Mouse (Mus musculus) stomach, postnatal 0 days (tissue): Measurements from ENCODE around the gene Tspan32. TPM values are rescaled to one million over a fixed set of nuclear protein-coding genes. Genes with fewer than 3 reads are reported as not detected.

Experiments used
- ATAC-seq: fragments of 200-750 bp; cut with Nextera tagmentation; 2 replicates; pipeline ENCODE4 v1.8.0; 2017; ENCODE audit not compliant: low FRiP score, low TSS enrichment
- DNase-seq: peaks from one replicate; pipeline ENCODE4 v3.0.0-alpha.2; 2016; ENCODE audit warnings: low spot score
- H3K27ac ChIP-seq: fragments of 300-500 bp; sonication (generic); replicated peaks from 2 replicates; pipeline ENCODE4 v1.5.1; 2014; ENCODE audit warnings: mild to moderate bottlenecking, control low read depth
- H3K27me3 ChIP-seq: fragments of 300-500 bp; sonication (generic); 2 replicates; pipeline ENCODE4 v1.6.1; 2014; ENCODE audit warnings: low read length; ENCODE audit not compliant: control insufficient read depth, insufficient read depth
- H3K36me3 ChIP-seq: fragments of 300-500 bp; sonication (generic); 2 replicates; pipeline ENCODE4 v1.6.1; 2014; ENCODE audit warnings: low read length, mixed read lengths; ENCODE audit not compliant: control insufficient read depth, insufficient read depth
- H3K4me1 ChIP-seq: fragments of 300-500 bp; sonication (generic); replicated peaks from 2 replicates; pipeline ENCODE4 v1.6.1; 2014; ENCODE audit warnings: antibody characterized with exemption; ENCODE audit not compliant: control insufficient read depth, insufficient read depth
- H3K4me2 ChIP-seq: fragments of 300-500 bp; sonication (generic); replicated peaks from 2 replicates; pipeline ENCODE4 v1.6.1; 2014; ENCODE audit warnings: low read depth, mild to moderate bottlenecking, control low read depth, moderate library complexity
- H3K4me3 ChIP-seq: fragments of 300-500 bp; sonication (generic); 2 replicates; pipeline ENCODE4 v1.5.1; 2014; ENCODE audit warnings: low read depth, low read length, control low read depth
- H3K9ac ChIP-seq: fragments of 300-500 bp; sonication (generic); 2 replicates; pipeline ENCODE4 v1.6.1; 2014; ENCODE audit warnings: mild to moderate bottlenecking, low read length, control low read depth, mixed read lengths
- H3K9me3 ChIP-seq: fragments of 300-500 bp; sonication (generic); 2 replicates; pipeline ENCODE4 v1.6.1; 2016; ENCODE audit warnings: low read length; ENCODE audit not compliant: control insufficient read depth
- CTCF ChIP-seq: IDR thresholded peaks from 2 replicates; pipeline ENCODE4 v1.5.1; 2016; ENCODE audit warnings: antibody characterized with exemption, low read depth, mild to moderate bottlenecking, moderate library complexity
- EP300 ChIP-seq: optimal IDR thresholded peaks from 2 replicates; pipeline ENCODE3; 2016; ENCODE audit warnings: antibody characterized with exemption
- WGBS: fragments of 180-500 bp; shearing (Covaris S2); extraction: QIAGEN DNeasy Blood & Tissue Kit; methylation state at CpG from one replicate; pipeline ENCODE4 v1.1.7; 2014; 5-methylcytosine and 5-hydroxymethylcytosine counted together
- polyA plus RNA-seq: library from polyadenylated mRNA; unstranded; fragments of >200 nt; fragmentation: Nextera tagmentation; extraction: Ambion mirVana; gene quantifications from 2 replicates; pipeline ENCODE4 v1.2.1, GENCODE M21; 2015

The Tspan32 gene
- polyA plus RNA-seq, 1 experiment from 2014 or later: 0.61 TPM

GRCm38 (mm10) chr7:143053008-143053899 is 48.4 kb downstream of the Tspan32 start:
- WGBS: under 1% methylated on average over 46 of the region's 46 CpGs
- Histone ChIP-seq H3K36me3 (no peaks in the 10 kb centered on the region; the same call in 1 of the 2 replicates), H3K4me1 (peaks cover 26% of the 10 kb centered on the region), H3K27me3 (no peaks in the 10 kb centered on the region), H3K9ac (peak overlapping the region; percentile 96), H3K27ac (peak overlapping the region; percentile 96), H3K9me3 (no peaks in the 10 kb centered on the region), H3K4me2 (peak overlapping the region; percentile 92), H3K4me3 (peak overlapping the region; percentile 98)
- DNase-seq (peak; percentile 60), ATAC-seq (peak; percentile 60)
- TF ChIP-seq CTCF (peak; percentile 62), EP300 (no peak)

GRCm38 (mm10) chr7:143053961-143054611 is 49.2 kb downstream of the Tspan32 start:
- Histone ChIP-seq H3K4me1 (peaks cover 34% of the 10 kb centered on the region), H3K9me3 (no peaks in the 10 kb centered on the region), H3K9ac (peak overlapping the region; percentile 96), H3K4me3 (peak overlapping the region; percentile 98), H3K4me2 (peak overlapping the region; percentile 92), H3K27me3 (no peaks in the 10 kb centered on the region), H3K27ac (peak overlapping the region; percentile 96), H3K36me3 (no peaks in the 10 kb centered on the region; the same call in 1 of the 2 replicates)
- WGBS: 15% methylated on average over 11 of the region's 11 CpGs
- no peak for TF ChIP-seq EP300
- no peak for TF ChIP-seq CTCF
- ATAC-seq: no peak
- peak; percentile 20 for DNase-seq

- no peak for ATAC-seq
- peak; percentile 12 for DNase-seq
- Histone ChIP-seq H3K27ac (no peak overlapping the region; the same call in 1 of the 2 replicates), H3K4me3 (peak overlapping the region; percentile 98), H3K36me3 (no peaks in the 10 kb centered on the region; the same call in 1 of the 2 replicates), H3K4me2 (peak overlapping the region; percentile 92), H3K9me3 (no peaks in the 10 kb centered on the region), H3K27me3 (no peaks in the 10 kb centered on the region), H3K9ac (peak overlapping the region; percentile 96), H3K4me1 (peaks cover 34% of the 10 kb centered on the region)
- TF ChIP-seq EP300: no peak
- 25% methylated on average over 3 of the region's 3 CpGs for WGBS
These were observed 49.7 kb downstream of the Tspan32 start for GRCm38 (mm10) chr7:143054612-143054965.

GRCm38 (mm10) chr7:143055001-143055400 is 50.2 kb downstream of the Tspan32 start:
- TF ChIP-seq EP300 (no peak), CTCF (no peak)
- no peaks in the 10 kb centered on the region for H3K9me3 ChIP-seq
- peak overlapping the region; percentile 96 for H3K9ac ChIP-seq
- no peaks in the 10 kb centered on the region for H3K27me3 ChIP-seq
- H3K36me3 ChIP-seq: no peaks in the 10 kb centered on the region; the same call in 1 of the 2 replicates
- DNase-seq: no peak
- peak overlapping the region; percentile 98 for H3K4me3 ChIP-seq
- peak overlapping the region; percentile 92 for H3K4me2 ChIP-seq
- WGBS: 54% methylated on average over 3 of the region's 3 CpGs
- H3K27ac ChIP-seq: no peak overlapping the region; the same call in 1 of the 2 replicates
- no peak for ATAC-seq
- H3K4me1 ChIP-seq: peaks cover 34% of the 10 kb centered on the region

GRCm38 (mm10) chr7:143055499-143056186 is 50.8 kb downstream of the Tspan32 start:
- Histone ChIP-seq H3K4me3 (peak overlapping the region; percentile 98), H3K36me3 (no peaks in the 10 kb centered on the region; the same call in 1 of the 2 replicates), H3K27ac (0 out of 2 replicates have a peak overlapping the region, but pooled peaks have one; percentile 8), H3K4me1 (peaks cover 34% of the 10 kb centered on the region), H3K9me3 (no peaks in the 10 kb centered on the region), H3K4me2 (peak overlapping the region; percentile 92), H3K27me3 (no peaks in the 10 kb centered on the region), H3K9ac (peak overlapping the region; percentile 35)
- TF ChIP-seq EP300: no peak
- TF ChIP-seq CTCF: no peak
- 61% methylated on average over 11 of the region's 11 CpGs for WGBS
- ATAC-seq (no peak), DNase-seq (no peak)
